Mouse (Mus musculus): ENCODE results near the gene Ankrd24. TPM values are rescaled to one million over a fixed set of nuclear protein-coding genes. Genes with fewer than 3 reads are reported as not detected.
A peak's percentile ranks its signal among the peaks of the same experiment; 100 is the strongest.
"Not testable (repeated sequence)": the region's sequence is repeated elsewhere in the genome, so short reads cannot be mapped to it uniquely, and the experiment has no call there.

The Ankrd24 gene
- polyA plus RNA-seq, 1 experiment = 7.8 TPM

- Histone ChIP-seq H3K4me3 (ENCODE audit: insufficient read depth, low read length) (peak overlapping the region; percentile 79), H3K27ac (ENCODE audit: insufficient read depth, low read depth, low read length) (no peak overlapping the region), H3K4me1 (ENCODE audit: control insufficient read depth, insufficient read depth, low read length) (peaks cover 12% of the 10 kb centered on the region)
- TF ChIP-seq POLR2A (IDR thresholded peaks at IDR 0.05; ENCODE audit: borderline replicate concordance, low read depth, low read length) (no peak), CTCF (IDR thresholded peaks at IDR 0.05; ENCODE audit: low read depth, low read length) (no peak)
These were observed 13.8 kb downstream of the Ankrd24 start for GRCm38 (mm10) chr10:81641978-81642647.

- TF ChIP-seq CTCF (IDR thresholded peaks at IDR 0.05; ENCODE audit: low read depth, low read length) = no peak
- no peak for TF ChIP-seq POLR2A (IDR thresholded peaks at IDR 0.05; ENCODE audit: borderline replicate concordance, low read depth, low read length)
- peak overlapping the region; percentile 78 for H3K27ac ChIP-seq (ENCODE audit: insufficient read depth, low read depth, low read length)
- peak overlapping the region; percentile 79 for H3K4me3 ChIP-seq (ENCODE audit: insufficient read depth, low read length)
- H3K4me1 ChIP-seq (ENCODE audit: control insufficient read depth, insufficient read depth, low read length) = peaks cover 12% of the 10 kb centered on the region
These were observed 14.5 kb downstream of the Ankrd24 start for GRCm38 (mm10) chr10:81642648-81643448.

GRCm38 (mm10) chr10:81643449-81644055 lies 15.2 kb downstream of the Ankrd24 start:
- peaks cover 12% of the 10 kb centered on the region for H3K4me1 ChIP-seq (ENCODE audit: control insufficient read depth, insufficient read depth, low read length)
- H3K27ac ChIP-seq (ENCODE audit: insufficient read depth, low read depth, low read length) = peak overlapping the region; percentile 78
- no peak for TF ChIP-seq POLR2A (IDR thresholded peaks at IDR 0.05; ENCODE audit: borderline replicate concordance, low read depth, low read length)
- peak; percentile 33; the same call in 1 of the 2 replicates for TF ChIP-seq CTCF (IDR thresholded peaks at IDR 0.05; ENCODE audit: low read depth, low read length)
- H3K4me3 ChIP-seq (ENCODE audit: insufficient read depth, low read length) = peak overlapping the region; percentile 79

GRCm38 (mm10) chr10:81644162-81644561 lies 15.8 kb downstream of the Ankrd24 start:
- peak overlapping the region; percentile 78 for H3K27ac ChIP-seq (ENCODE audit: insufficient read depth, low read depth, low read length)
- H3K4me3 ChIP-seq (ENCODE audit: insufficient read depth, low read length) = peak overlapping the region; percentile 79
- no peak for TF ChIP-seq POLR2A (IDR thresholded peaks at IDR 0.05; ENCODE audit: borderline replicate concordance, low read depth, low read length)
- no peak for TF ChIP-seq CTCF (IDR thresholded peaks at IDR 0.05; ENCODE audit: low read depth, low read length)
- H3K4me1 ChIP-seq (ENCODE audit: control insufficient read depth, insufficient read depth, low read length) = peaks cover 13% of the 10 kb centered on the region

- Histone ChIP-seq H3K4me3 (ENCODE audit: insufficient read depth, low read length) (peak overlapping the region; percentile 79), H3K27ac (ENCODE audit: insufficient read depth, low read depth, low read length) (no peak overlapping the region), H3K4me1 (ENCODE audit: control insufficient read depth, insufficient read depth, low read length) (peaks cover 13% of the 10 kb centered on the region)
- TF ChIP-seq POLR2A (IDR thresholded peaks at IDR 0.05; ENCODE audit: borderline replicate concordance, low read depth, low read length) (no peak), CTCF (IDR thresholded peaks at IDR 0.05; ENCODE audit: low read depth, low read length) (no peak)
These were observed 16.4 kb downstream of the Ankrd24 start for GRCm38 (mm10) chr10:81644716-81645115.

GRCm38 (mm10) chr10:81645391-81645790 lies 17.1 kb downstream of the Ankrd24 start:
- Histone ChIP-seq H3K4me3 (ENCODE audit: insufficient read depth, low read length) (no peak overlapping the region), H3K4me1 (ENCODE audit: control insufficient read depth, insufficient read depth, low read length) (peaks cover 13% of the 10 kb centered on the region), H3K27ac (ENCODE audit: insufficient read depth, low read depth, low read length) (no peak overlapping the region)
- TF ChIP-seq POLR2A (IDR thresholded peaks at IDR 0.05; ENCODE audit: borderline replicate concordance, low read depth, low read length) (no peak), CTCF (IDR thresholded peaks at IDR 0.05; ENCODE audit: low read depth, low read length) (no peak)

GRCm38 (mm10) chr10:81646015-81646555 lies 17.7 kb downstream of the Ankrd24 start:
- Histone ChIP-seq H3K27ac (ENCODE audit: insufficient read depth, low read depth, low read length) (no peak overlapping the region), H3K4me3 (ENCODE audit: insufficient read depth, low read length) (no peak overlapping the region), H3K4me1 (ENCODE audit: control insufficient read depth, insufficient read depth, low read length) (peaks cover 13% of the 10 kb centered on the region)
- TF ChIP-seq POLR2A (IDR thresholded peaks at IDR 0.05; ENCODE audit: borderline replicate concordance, low read depth, low read length) = no peak
- TF ChIP-seq CTCF (IDR thresholded peaks at IDR 0.05; ENCODE audit: low read depth, low read length) = no peak

GRCm38 (mm10) chr10:81648803-81649775 lies 20.7 kb downstream of the Ankrd24 start, which contains the start of gene Gm10778:
Gene Gm10778 (plus strand): TSS chr10:81649059.
- peak within 1 kb of the TSS; percentile 72 for H3K4me3 ChIP-seq (ENCODE audit: insufficient read depth, low read length)
- H3K27ac ChIP-seq (ENCODE audit: insufficient read depth, low read depth, low read length) = peak within 1 kb of the TSS; percentile 45; the same call in 1 of the 2 replicates
- not testable (repeated sequence) for H3K4me1 ChIP-seq (ENCODE audit: control insufficient read depth, insufficient read depth, low read length)

GRCm38 (mm10) chr10:81655178-81655577 lies 26.8 kb downstream of the Ankrd24 start:
- H3K27ac ChIP-seq (ENCODE audit: insufficient read depth, low read depth, low read length) = no peak overlapping the region
- TF ChIP-seq POLR2A (IDR thresholded peaks at IDR 0.05; ENCODE audit: borderline replicate concordance, low read depth, low read length) (no peak), CTCF (IDR thresholded peaks at IDR 0.05; ENCODE audit: low read depth, low read length) (no peak)

More at GRCm38 (mm10) chr10:81655178-81655577, 26.8 kb downstream of the Ankrd24 start:
- Histone ChIP-seq H3K4me1 (ENCODE audit: control insufficient read depth, insufficient read depth, low read length) (no peaks in the 10 kb centered on the region), H3K4me3 (ENCODE audit: insufficient read depth, low read length) (no peak overlapping the region)

All from bone marrow macrophage, adult 2 months (primary cell).